Mouse (Mus musculus): ENCODE measurements around the gene Sla2. TPM values are rescaled to one million over a fixed set of nuclear protein-coding genes. Genes with fewer than 3 reads are reported as not detected.
"Not testable (repeated sequence)": the region's sequence is repeated elsewhere in the genome, so short reads cannot be mapped to it uniquely, and the experiment has no call there.

The Sla2 gene
- polyA plus RNA-seq, 1 experiment from 2014 or later, result 0.17 TPM

GRCm38 (mm10) chr2:156842711-156843110 lies 44.3 kb downstream of the Sla2 start:
- Histone ChIP-seq H3K4me1 (replicated peaks) (peaks cover 61% of the 10 kb centered on the region), H3K9me3 (no peaks in the 10 kb centered on the region), H3K4me3 (peak overlapping the region; percentile 66; the same call in 1 of the 2 replicates), H3K9ac (no peak overlapping the region), H3K36me3 (no peaks in the 10 kb centered on the region), H3K27ac (replicated peaks) (no peak overlapping the region), H3K27me3 (peaks cover 15% of the 10 kb centered on the region), H3K4me2 (peak overlapping the region; percentile 98)
- WGBS, result 18% methylated on average over 11 of the region's 11 CpGs
- no peak for ATAC-seq (ENCODE audit: low FRiP score, low read depth)

GRCm38 (mm10) chr2:156841841-156842706 lies 44.9 kb downstream of the Sla2 start:
- Histone ChIP-seq H3K27ac (replicated peaks) (peak overlapping the region; percentile 82), H3K36me3 (no peaks in the 10 kb centered on the region), H3K9ac (no peak overlapping the region), H3K4me1 (replicated peaks) (peaks cover 58% of the 10 kb centered on the region), H3K4me3 (peak overlapping the region; percentile 66), H3K27me3 (peaks cover 15% of the 10 kb centered on the region), H3K4me2 (peak overlapping the region; percentile 98), H3K9me3 (no peaks in the 10 kb centered on the region)
- peak; percentile 40; the same call in 1 of the 2 replicates for ATAC-seq (ENCODE audit: low FRiP score, low read depth)
- WGBS, result 6% methylated on average over 20 of the region's 20 CpGs

GRCm38 (mm10) chr2:156841028-156841840 lies 45.8 kb downstream of the Sla2 start:
- WGBS, result under 1% methylated on average over 38 of the region's 42 CpGs
- Histone ChIP-seq H3K4me3 (peak overlapping the region; percentile 66), H3K9ac (peak overlapping the region; percentile 56), H3K27ac (replicated peaks) (peak overlapping the region; percentile 82), H3K4me1 (replicated peaks) (peaks cover 58% of the 10 kb centered on the region), H3K9me3 (no peaks in the 10 kb centered on the region), H3K4me2 (peak overlapping the region; percentile 98), H3K36me3 (no peaks in the 10 kb centered on the region), H3K27me3 (peaks cover 15% of the 10 kb centered on the region)
- peak; percentile 27; the same call in 1 of the 2 replicates for ATAC-seq (ENCODE audit: low FRiP score, low read depth)

GRCm38 (mm10) chr2:156840301-156841027 lies 46.5 kb downstream of the Sla2 start:
- Histone ChIP-seq H3K9ac (peak overlapping the region; percentile 56), H3K27me3 (peaks cover 15% of the 10 kb centered on the region), H3K9me3 (no peaks in the 10 kb centered on the region), H3K4me2 (peak overlapping the region; percentile 98), H3K4me1 (replicated peaks) (peaks cover 53% of the 10 kb centered on the region), H3K36me3 (no peaks in the 10 kb centered on the region), H3K27ac (replicated peaks) (peak overlapping the region; percentile 82), H3K4me3 (peak overlapping the region; percentile 66)
- WGBS, result under 1% methylated on average over 68 of the region's 79 CpGs
- peak; percentile 28; the same call in 1 of the 2 replicates for ATAC-seq (ENCODE audit: low FRiP score, low read depth)

- H3K36me3 ChIP-seq, result no peaks in the 10 kb centered on the region
- H3K27ac ChIP-seq (replicated peaks), result peak within 1 kb of the TSS; percentile 82
- H3K27me3 ChIP-seq, result peaks cover 15% of the 10 kb centered on the region
- peak; percentile 74 for ATAC-seq (ENCODE audit: low FRiP score, low read depth)
- H3K4me3 ChIP-seq, result peak within 1 kb of the TSS; percentile 66
- H3K4me1 ChIP-seq (replicated peaks), result peaks cover 45% of the 10 kb centered on the region
- H3K4me2 ChIP-seq, result peak within 1 kb of the TSS; percentile 98
- 2% methylated on average over 52 of the region's 61 CpGs for WGBS
- H3K9ac ChIP-seq, result peak within 1 kb of the TSS; percentile 56
- no peaks in the 10 kb centered on the region for H3K9me3 ChIP-seq
Observed at GRCm38 (mm10) chr2:156839319-156840191, 47.4 kb downstream of the Sla2 start, which contains the start of gene Tgif2. Gene Tgif2 (plus strand): TSS chr2:156840007.

- ATAC-seq (ENCODE audit: low FRiP score, low read depth), result no peak
- H3K4me3 ChIP-seq, result 0 out of 2 replicates have a peak overlapping the region, but pooled peaks have one; percentile 66
- whole genome bisulfite sequencing, result 68% methylated on average over 6 of the region's 6 CpGs
- H3K27ac ChIP-seq (replicated peaks), result no peak overlapping the region
- H3K9ac ChIP-seq, result no peak overlapping the region
- H3K4me2 ChIP-seq, result peak overlapping the region; percentile 98
- no peaks in the 10 kb centered on the region for H3K9me3 ChIP-seq
- H3K27me3 ChIP-seq, result peaks cover 15% of the 10 kb centered on the region
- H3K36me3 ChIP-seq, result no peaks in the 10 kb centered on the region
- H3K4me1 ChIP-seq (replicated peaks), result peaks cover 41% of the 10 kb centered on the region
Observed at GRCm38 (mm10) chr2:156838839-156839238, 48.2 kb downstream of the Sla2 start.

GRCm38 (mm10) chr2:156834336-156834735 lies 52.7 kb downstream of the Sla2 start:
- Histone ChIP-seq H3K27ac (replicated peaks) (no peak overlapping the region), H3K4me3 (no peak overlapping the region), H3K9ac (no peak overlapping the region), H3K4me1 (replicated peaks) (no peaks in the 10 kb centered on the region), H3K36me3 (peaks cover 6% of the 10 kb centered on the region), H3K4me2 (no peak overlapping the region), H3K27me3 (no peaks in the 10 kb centered on the region), H3K9me3 (no peaks in the 10 kb centered on the region)
- WGBS, result 89% methylated on average over 11 of the region's 11 CpGs
- no peak for ATAC-seq (ENCODE audit: low FRiP score, low read depth)

GRCm38 (mm10) chr2:156825128-156825527 lies 61.9 kb downstream of the Sla2 start:
- not testable (repeated sequence) for H3K27ac ChIP-seq (replicated peaks); H3K4me2 ChIP-seq; ATAC-seq (ENCODE audit: low FRiP score, low read depth); H3K4me1 ChIP-seq (replicated peaks); H3K4me3 ChIP-seq; H3K36me3 ChIP-seq; H3K9ac ChIP-seq; H3K27me3 ChIP-seq; H3K9me3 ChIP-seq
- 84% methylated on average over 6 of the region's 6 CpGs for WGBS
